Mouse (Mus musculus) adrenal gland, postnatal 14 days (tissue): ENCODE data around the gene Nkpd1. TPM values are rescaled to one million over a fixed set of nuclear protein-coding genes. Genes with fewer than 3 reads are reported as not detected.

Experiments
- total RNA-seq: library from RNA; stranded (reverse); gene quantifications from 2 replicates; pipeline ENCODE4 v1.2.3, GENCODE M21; 2021

Nkpd1 gene
- total RNA-seq, 1 experiment from 2014 or later = 0.15 TPM

Other genes starting within 250 kb of the Nkpd1 start
- gene Vasp, start 246.0 kb upstream of the Nkpd1 start, total RNA-seq = 62.0 and 79.0 TPM in 2 replicates
- 0.19 TPM in 1 of 2 replicates, not detected in the other for gene Ppm1n, start 237.8 kb upstream of the Nkpd1 start, total RNA-seq
- gene Rtn2, start 235.2 kb upstream of the Nkpd1 start, total RNA-seq = 6.0 and 7.9 TPM in 2 replicates
- 2.1 and 22.4 TPM in 2 replicates for gene Fosb, start 207.8 kb upstream of the Nkpd1 start, total RNA-seq
- gene Ercc1, start 173.1 kb upstream of the Nkpd1 start, total RNA-seq = 37.1 and 46.7 TPM in 2 replicates
- gene Cd3eap, start 158.4 kb upstream of the Nkpd1 start, total RNA-seq = 12.2 and 14.5 TPM in 2 replicates
- gene Ppp1r13l, start 158.1 kb upstream of the Nkpd1 start, total RNA-seq = 7.3 and 8.3 TPM in 2 replicates
- 28.2 and 30.2 TPM in 2 replicates for gene Ercc2, start 135.8 kb upstream of the Nkpd1 start, total RNA-seq
- gene Klc3, start 113.7 kb upstream of the Nkpd1 start, total RNA-seq = 1.3 and 2.7 TPM in 2 replicates
- gene Ckm, start 113.1 kb upstream of the Nkpd1 start, total RNA-seq = 0.74 and 0.79 TPM in 2 replicates
- 45.1 and 45.2 TPM in 2 replicates for gene Mark4, start 59.0 kb upstream of the Nkpd1 start, total RNA-seq
- 21.8 and 22.0 TPM in 2 replicates for gene Exoc3l2, start 54.5 kb upstream of the Nkpd1 start, total RNA-seq
- gene Bloc1s3, start 9.5 kb upstream of the Nkpd1 start, total RNA-seq = 6.7 and 8.6 TPM in 2 replicates
- 69.4 and 71.2 TPM in 2 replicates for gene Trappc6a, start 9.4 kb upstream of the Nkpd1 start, total RNA-seq
- 58.8 and 64.2 TPM in 2 replicates for gene Ppp1r37, start 45.2 kb downstream of the Nkpd1 start, total RNA-seq
- gene Zfp296, start 59.4 kb downstream of the Nkpd1 start, total RNA-seq = 0.44 and 1.1 TPM in 2 replicates
- 59.3 and 65.4 TPM in 2 replicates for gene Gemin7, start 59.8 kb downstream of the Nkpd1 start, total RNA-seq
- 36.9 and 52.2 TPM in 2 replicates for gene Clasrp, start 86.6 kb downstream of the Nkpd1 start, total RNA-seq
- gene Relb, start 111.6 kb downstream of the Nkpd1 start, total RNA-seq = 19.3 and 26.2 TPM in 2 replicates
- gene Clptm1, start 147.2 kb downstream of the Nkpd1 start, total RNA-seq = 116 and 119 TPM in 2 replicates
- gene Apoc2, start 160.1 kb downstream of the Nkpd1 start, total RNA-seq = 53.4 TPM in 1 of 2 replicates, not detected in the other
- 1.7 and 2.6 TPM in 2 replicates for gene Gm44805, start 163.6 kb downstream of the Nkpd1 start, total RNA-seq
- 72.2 and 240 TPM in 2 replicates for gene Apoc4, start 163.6 kb downstream of the Nkpd1 start, total RNA-seq
- 845 and 1,967 TPM in 2 replicates for gene Apoc1, start 174.8 kb downstream of the Nkpd1 start, total RNA-seq
- gene Apoe, start 181.3 kb downstream of the Nkpd1 start, total RNA-seq = 972 and 3,675 TPM in 2 replicates
- gene Tomm40, start 197.6 kb downstream of the Nkpd1 start, total RNA-seq = 136 and 145 TPM in 2 replicates
- 90.1 and 94.7 TPM in 2 replicates for gene Nectin2, start 232.6 kb downstream of the Nkpd1 start, total RNA-seq